Mouse (Mus musculus): ENCODE measurements around the gene Zfp784. TPM values are rescaled to one million over a fixed set of nuclear protein-coding genes. Genes with fewer than 3 reads are reported as not detected.
"Not testable (repeated sequence)": the region's sequence is repeated elsewhere in the genome, so short reads cannot be mapped to it uniquely, and the experiment has no call there.

The Zfp784 gene
- total RNA-seq (2017), result 2.7 and 2.9 TPM in 2 replicates

DNA sequence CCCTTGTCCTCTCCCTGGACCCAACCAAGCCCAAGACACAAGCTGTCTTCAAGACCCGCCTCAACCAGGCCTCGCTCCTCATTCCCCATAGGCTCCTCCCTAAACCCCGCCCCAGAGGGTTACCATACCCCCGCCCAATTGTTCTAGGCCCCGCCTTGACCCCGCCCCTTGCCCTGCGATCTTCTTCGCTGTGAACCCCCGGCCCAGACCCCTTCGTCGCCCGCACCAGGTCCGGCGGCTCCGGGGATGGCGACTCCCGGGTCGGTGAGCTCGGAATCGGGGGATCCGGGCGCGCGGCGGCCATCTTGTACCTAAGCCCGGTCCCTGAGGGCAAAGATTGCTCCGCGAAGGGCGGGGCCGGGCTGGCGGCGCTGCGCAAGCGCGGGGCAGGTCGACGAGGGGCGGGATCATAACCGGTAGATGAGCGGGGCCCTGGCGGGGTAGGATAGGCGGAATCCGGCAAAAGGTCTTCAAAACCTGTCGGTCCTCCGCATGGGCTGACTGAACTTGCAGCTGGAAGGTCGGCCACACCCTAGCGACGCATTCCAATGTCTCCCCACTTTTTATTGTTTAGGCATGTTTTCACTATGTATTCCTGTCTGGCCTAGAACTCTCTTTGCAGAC, at the start of gene Zfp784:
Gene Zfp784, minus strand, starts transcription at position 338 of the 624 bp plus-strand sequence.
- peak; percentile 91 for ATAC-seq (replicated peaks; ENCODE audit: low read depth, poor library complexity, severe bottlenecking)

DNA sequence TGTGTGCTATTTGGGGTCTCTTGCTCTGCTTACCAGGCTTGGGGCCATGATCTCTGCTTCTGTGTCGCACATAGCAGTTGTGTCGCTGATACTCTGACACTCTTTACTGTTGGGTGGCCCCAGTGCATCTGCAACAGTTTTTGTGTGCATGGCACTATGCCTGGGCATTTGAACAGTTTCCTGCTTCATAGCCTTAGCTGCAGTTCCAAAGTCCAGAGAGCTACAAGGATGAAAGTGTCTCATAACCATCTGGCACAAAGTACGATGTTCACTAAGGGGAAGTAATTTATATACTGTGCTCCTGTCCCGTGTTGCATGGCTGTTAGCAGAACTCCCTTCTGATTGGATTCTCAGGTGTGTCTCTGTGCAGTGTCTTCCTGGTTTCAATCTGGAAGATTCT, 49.6 kb upstream of the Zfp784 start:
- ATAC-seq (replicated peaks; ENCODE audit: low read depth, poor library complexity, severe bottlenecking), result no peak

- no peak for ATAC-seq (replicated peaks; ENCODE audit: low read depth, poor library complexity, severe bottlenecking)
Measured at GRCm38 (mm10) chr7:5086921-5087440, 48.7 kb upstream of the Zfp784 start.

GRCm38 (mm10) chr7:5085512-5085911, 47.3 kb upstream of the Zfp784 start:
- ATAC-seq (replicated peaks; ENCODE audit: low read depth, poor library complexity, severe bottlenecking), result peak; percentile 47

- peak; percentile 27 for ATAC-seq (replicated peaks; ENCODE audit: low read depth, poor library complexity, severe bottlenecking)
Measured at GRCm38 (mm10) chr7:5083325-5084105, 45.3 kb upstream of the Zfp784 start.

- ATAC-seq (replicated peaks; ENCODE audit: low read depth, poor library complexity, severe bottlenecking), result no peak
Measured at GRCm38 (mm10) chr7:5081939-5082338, 43.7 kb upstream of the Zfp784 start.

GRCm38 (mm10) chr7:5081241-5081640, 43.0 kb upstream of the Zfp784 start:
- no peak for ATAC-seq (replicated peaks; ENCODE audit: low read depth, poor library complexity, severe bottlenecking)

GRCm38 (mm10) chr7:5080815-5081214, 42.6 kb upstream of the Zfp784 start:
- ATAC-seq (replicated peaks; ENCODE audit: low read depth, poor library complexity, severe bottlenecking), result no peak

DNA sequence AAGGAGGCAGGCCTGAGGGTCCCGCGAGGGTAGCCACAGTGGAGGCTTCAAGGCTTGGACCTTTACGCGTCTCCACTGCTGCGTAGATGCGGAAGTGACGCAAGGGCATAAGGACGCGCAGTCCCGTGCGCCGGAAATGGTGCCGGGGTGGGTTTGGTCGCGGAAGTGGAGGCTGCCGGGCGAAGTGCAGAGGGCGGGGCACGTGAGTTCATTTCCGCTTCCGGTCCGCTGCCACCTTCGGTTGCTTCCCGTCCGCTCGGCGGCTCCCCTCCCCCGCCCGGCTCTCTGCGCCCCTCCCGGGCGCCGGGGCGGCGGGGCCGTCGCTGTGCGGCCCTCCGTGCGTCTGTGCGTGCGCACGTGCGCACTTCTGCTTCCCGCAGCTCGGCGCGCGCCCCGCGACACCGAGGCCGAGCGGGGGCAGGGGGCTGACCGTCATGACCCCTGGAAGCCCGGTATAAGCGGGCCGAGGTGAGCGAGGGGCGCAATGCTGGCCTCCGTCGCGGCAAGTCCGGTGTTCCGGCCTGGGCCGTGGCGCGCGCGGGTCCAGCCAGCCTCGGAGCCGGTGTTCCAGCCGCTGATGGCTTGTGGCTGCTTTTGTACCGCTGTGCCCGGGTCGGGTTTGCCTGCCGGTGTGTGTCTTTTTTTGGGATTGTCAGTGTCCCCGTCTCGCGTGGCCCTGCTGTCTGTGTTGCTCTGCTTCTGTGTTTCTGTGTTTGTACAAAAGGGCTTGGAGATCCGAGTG, 41.9 kb upstream of the Zfp784 start, which contains the start of gene Epn1:
Gene Epn1, plus strand, starts transcription at position 226 of the 742 bp plus-strand sequence.
- peak; percentile 94 for ATAC-seq (replicated peaks; ENCODE audit: low read depth, poor library complexity, severe bottlenecking)

DNA sequence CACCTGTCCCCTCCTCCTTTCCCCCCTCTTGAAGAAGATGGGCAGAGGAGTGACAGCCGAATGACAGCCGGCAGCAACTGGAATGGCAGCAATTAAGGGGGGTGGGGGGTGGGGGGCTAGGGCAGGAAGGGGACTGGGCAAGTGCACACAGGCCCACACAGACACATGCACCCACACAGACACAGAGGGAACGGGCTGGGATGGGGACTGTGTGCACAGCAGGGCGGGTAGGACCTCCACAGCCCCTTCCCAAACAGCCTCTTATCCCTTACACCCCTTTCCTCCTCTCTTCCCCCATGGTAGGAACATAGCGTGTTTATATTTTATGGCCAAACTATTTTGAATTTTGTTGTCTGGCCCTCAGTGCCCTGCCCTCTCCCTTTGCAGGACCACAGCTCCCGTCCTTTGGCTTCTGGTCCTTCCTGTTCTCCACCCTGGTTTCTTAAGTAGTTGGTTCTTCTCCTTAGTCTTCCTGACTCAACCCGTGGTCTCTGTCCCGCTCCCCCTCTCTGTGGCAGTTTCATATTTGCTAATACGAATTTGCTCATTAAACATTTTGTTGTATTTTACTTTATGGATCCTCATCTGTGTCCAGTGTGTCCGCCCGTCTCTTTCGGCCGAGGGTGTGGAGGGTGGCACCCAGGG, 41.2 kb upstream of the Zfp784 start:
- not testable (repeated sequence) for ATAC-seq (replicated peaks; ENCODE audit: low read depth, poor library complexity, severe bottlenecking)

- no peak for ATAC-seq (replicated peaks; ENCODE audit: low read depth, poor library complexity, severe bottlenecking)
Measured at GRCm38 (mm10) chr7:5076931-5077330, 38.7 kb upstream of the Zfp784 start.

DNA sequence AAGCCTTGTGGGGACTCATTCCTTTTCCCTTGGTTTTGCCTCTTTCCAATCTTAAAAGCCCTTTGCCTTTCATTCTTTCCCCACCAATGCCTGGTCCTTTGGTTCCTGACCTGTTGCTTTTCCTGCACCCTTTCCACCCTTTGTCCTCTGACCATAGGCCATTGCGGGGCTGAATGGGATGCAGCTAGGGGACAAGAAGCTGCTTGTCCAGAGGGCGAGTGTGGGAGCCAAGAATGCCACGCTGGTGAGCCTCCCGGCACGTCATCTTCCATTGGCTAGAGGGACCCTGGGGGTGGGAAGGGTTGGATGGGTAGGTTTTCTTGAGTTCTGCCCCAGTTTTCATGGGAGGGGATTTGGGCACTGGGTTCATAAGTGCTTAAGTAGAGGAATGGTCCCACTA, 36.7 kb upstream of the Zfp784 start:
- ATAC-seq (replicated peaks; ENCODE audit: low read depth, poor library complexity, severe bottlenecking), result no peak

- ATAC-seq (replicated peaks; ENCODE audit: low read depth, poor library complexity, severe bottlenecking), result 0 out of 2 replicates have a peak, but pooled peaks have one; percentile 30
Measured at GRCm38 (mm10) chr7:5073586-5073985, 35.3 kb upstream of the Zfp784 start.

- no peak for ATAC-seq (replicated peaks; ENCODE audit: low read depth, poor library complexity, severe bottlenecking)
Measured at GRCm38 (mm10) chr7:5064886-5065285, 26.6 kb upstream of the Zfp784 start.

- no peak for ATAC-seq (replicated peaks; ENCODE audit: low read depth, poor library complexity, severe bottlenecking)
Measured at GRCm38 (mm10) chr7:5062360-5063001, 24.2 kb upstream of the Zfp784 start.

DNA sequence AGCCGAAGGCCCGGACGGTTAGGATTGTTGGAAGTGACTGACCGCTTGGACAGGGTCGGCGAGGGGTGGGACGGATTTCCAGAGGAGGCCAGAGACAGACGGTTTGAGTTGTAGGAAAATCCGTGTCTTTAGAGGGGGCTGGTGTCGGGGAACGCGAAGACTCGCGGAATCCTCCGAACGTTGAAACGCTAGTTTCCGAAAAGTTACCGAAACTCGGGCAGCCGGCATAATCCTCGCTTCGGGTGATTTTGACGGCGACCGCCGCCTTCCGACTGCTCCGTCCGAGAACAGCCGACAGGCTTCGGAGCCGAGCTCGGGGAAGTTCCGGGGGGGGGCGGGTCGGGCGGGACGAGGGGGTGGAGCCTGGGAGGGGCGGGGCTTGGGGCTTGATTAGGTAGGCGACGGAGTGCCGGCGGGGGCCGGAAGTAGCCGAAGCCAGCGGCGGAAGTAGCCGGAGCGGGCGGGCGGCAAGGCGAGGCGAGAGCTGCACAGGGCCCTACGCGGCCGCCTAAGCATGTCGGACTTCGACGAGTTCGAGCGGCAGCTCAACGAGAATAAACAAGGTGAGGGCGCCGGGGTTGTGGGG, 23.6 kb upstream of the Zfp784 start, which contains the start of gene U2af2:
Gene U2af2, plus strand, starts transcription at position 370 of the 586 bp plus-strand sequence.
- ATAC-seq (replicated peaks; ENCODE audit: low read depth, poor library complexity, severe bottlenecking), result peak; percentile 23

GRCm38 (mm10) chr7:5060944-5061773, 22.9 kb upstream of the Zfp784 start:
- ATAC-seq (replicated peaks; ENCODE audit: low read depth, poor library complexity, severe bottlenecking), result peak; percentile 63

DNA sequence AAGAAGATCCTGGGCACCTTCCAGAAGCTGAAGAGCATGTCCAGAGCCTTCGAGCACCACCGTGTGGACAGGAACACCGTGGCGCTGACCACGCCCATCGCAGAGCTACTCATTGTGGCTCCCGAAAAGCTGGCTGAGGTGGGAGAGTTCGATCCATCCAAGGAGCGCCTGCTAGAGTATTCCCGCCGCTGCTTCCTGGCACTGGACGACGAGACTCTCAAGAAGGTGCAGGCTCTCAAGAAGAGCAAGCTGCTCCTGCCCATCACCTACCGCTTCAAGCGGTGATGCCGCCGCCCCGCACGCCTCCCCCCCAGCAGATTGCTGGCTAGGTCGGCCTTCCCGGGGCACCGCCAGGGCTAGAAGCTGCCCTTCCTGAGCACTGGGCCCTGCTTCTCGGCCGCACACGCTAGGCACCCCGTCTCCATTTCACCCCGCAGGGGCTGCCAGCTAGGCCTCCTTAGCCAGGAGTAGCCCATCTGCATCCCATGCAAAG, 22.0 kb upstream of the Zfp784 start:
- ATAC-seq (replicated peaks; ENCODE audit: low read depth, poor library complexity, severe bottlenecking), result peak; percentile 27; the same call in 1 of the 2 replicates
